Mouse (Mus musculus) left cerebral cortex, adult 9 months (tissue): ENCODE measurements at regions not wholly inside any gene's neighbourhood (a gene's known extent, or its start where the extent isn't known, plus 50 kb on each side); places are given as distances from the start of the nearest gene placed in this dataset.
A peak's percentile ranks its signal among the peaks of the same experiment; 100 is the strongest.

ENCODE experiments used
- DNase-seq, 2 experiments: peaks; one replicate each; pipeline ENCODE4 v3.0.0; 2022; ENCODE audit warnings: low spot score in 2 of 2

DNA sequence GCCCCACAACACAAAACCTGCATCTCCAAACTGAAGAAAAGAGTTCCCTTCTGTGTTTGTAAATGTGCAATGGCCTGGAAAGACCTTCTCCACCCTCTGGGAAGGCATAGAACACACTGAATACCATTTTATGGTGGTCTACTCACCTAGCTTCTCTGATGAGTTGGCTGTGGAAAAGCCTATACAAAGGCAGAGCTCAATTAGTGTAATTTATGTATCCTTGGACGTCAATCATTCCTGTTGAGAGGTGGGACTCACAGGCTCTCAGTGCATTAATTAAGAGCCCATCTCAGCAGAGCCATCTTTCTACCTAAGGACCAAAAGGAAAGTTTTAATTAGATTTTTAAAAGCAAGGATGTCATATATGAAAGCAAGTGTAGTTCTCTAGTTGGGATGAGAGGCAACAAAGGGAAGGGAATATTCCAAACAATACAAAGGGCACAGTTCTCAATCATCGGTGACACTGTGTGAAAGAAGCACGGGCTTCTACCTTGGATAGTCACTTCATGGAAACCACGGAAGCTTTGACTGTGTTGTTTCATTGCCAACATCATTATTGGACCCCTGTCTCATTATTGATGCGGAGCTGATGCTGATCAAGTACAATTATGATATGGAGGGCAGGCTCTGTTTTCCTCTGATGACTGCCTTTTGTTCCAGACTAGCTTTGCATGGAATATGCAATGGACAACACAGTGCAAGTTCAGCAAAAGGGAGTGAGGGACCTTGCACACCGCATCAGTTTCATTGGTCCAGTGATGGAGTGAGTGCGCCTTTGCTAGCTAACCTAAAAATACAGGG, 392.5 kb upstream of the Tenm3 start:
- DNase-seq: no peak

DNA sequence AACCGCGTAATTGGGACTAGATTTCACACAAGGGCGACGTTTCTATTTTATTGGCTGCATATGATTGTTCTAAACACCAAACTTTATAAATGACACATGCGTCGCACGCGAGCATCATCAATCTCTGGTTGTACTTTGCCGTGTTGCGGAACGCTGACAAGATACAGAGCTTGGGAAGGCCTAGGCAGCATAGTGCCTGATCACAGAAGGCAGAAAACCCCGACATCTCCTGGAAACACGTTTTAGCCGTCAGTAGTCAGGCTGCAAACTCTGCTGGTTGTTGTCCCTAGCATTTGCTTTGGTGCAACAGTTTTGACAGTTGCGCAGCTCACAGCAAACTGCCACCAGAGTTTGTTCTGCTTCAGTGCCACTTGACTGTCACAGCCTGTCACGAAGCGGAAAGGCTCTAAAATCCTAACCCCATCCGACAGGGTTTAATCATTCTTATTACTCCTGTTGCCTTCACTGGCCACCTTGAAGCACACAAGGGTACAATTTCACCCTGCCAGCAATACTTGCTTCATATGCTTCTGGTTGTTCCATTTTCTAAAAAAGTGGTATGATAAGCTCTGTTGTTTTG, 380.2 kb upstream of the Tenm3 start:
- no peak for DNase-seq

DNA sequence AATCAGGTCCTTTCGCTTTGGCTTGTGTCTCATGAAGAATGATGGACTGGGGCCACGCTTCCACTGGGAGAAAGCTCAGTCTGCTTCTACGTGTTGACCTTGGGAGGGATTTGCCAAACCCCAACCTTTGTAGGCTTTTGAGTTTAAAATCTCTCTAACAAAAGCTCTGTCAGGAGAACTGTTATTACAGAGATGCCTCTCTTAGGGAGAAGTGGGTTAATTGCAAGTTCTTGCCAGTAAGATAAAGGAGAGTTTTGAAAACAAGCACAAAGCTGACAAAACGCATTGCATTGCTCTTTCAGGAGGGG, 351.5 kb upstream of the Tenm3 start:
- DNase-seq: no peak

DNA sequence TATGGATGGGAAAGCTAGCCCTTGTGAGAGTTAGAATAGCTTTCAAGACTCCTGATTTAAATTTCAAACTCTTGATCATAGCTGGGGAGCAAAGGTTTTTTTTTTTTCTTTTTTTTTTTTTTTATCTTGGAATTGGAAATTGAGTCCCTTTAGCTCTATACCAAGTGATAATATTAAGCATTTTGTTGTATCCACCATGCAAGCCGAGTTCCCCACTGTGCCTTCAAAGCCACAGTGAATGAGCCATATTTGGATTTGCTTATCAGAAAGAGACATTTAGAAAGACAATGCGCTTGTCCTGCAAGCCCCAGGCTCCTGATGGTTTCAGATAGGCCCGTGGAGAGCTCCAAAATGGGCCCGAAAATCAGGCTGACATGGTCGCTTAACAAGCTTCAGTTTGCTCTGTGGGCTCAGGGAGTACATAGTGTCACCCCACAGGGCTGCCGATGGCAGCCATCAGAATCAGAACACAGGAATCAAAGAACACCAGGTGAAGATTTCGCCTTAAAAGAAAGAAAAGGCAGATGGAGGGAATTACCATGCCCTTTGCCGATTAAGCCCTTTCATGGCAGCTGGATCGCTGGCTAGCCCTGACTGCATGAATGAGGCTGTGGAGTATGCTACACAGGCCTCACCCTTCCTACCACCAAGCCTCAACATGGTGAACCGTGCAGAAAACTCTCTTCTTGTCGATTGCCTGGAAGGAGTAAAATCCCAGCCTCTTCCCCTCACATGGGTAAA, 351.0 kb upstream of the Tenm3 start:
- no peak for DNase-seq

DNA sequence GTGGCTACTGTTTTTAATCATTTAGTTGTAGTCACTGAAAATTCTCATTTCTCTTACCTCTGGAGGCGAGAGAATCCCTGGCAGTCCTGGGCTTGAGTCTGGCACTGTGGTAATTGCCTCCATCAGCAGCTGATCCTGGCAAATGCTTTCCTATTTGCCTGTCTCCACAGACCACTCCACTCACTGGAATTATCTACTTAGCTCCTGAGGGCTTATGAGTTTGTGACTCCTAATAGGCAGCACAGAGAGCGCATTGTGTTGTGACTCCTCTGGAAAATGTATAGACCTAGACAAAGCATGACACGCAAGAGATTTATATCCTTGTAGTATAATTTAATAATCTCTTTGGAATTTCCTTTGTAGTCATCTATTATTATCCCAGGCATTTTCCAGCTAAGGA, 343.1 kb upstream of the Tenm3 start:
- DNase-seq: no peak

DNA sequence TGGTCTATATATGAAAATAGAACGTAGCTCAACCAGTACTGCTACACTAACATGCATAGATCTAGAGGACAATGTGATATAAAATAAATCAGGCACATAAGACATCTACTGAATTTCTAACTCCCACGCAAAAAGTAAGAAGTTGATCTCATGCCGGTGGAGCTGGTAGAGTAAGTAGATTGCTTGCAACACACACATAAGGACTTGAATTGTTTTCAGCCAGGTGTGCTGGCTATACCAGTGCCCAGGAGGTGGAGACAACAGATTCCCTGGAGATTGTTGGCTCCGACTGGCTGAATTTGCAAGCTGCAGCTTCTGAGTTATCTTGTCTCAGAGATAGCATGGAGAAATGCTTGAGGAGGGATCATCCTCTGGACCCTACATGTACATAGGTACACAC, 331.6 kb upstream of the Tenm3 start:
- no peak for DNase-seq

DNA sequence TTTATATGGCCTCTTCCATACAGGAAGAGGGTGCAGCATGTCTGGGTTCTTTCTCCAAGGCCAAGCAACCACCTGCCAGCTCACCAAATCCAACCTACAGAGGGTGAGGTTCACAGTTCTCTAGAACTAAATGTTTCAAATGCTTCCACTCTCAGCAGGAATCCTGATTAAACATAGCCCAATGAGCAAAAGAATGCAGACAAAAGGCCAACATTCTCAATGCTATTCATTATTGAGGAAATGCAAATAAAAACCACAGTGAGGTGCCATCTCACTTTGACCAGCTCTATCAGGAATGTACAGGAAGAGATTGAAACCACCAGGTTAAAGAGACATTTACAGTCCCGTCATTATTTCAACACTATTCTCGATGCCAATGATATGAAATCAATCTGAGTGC, 331.2 kb upstream of the Tenm3 start:
- no peak for DNase-seq

DNA sequence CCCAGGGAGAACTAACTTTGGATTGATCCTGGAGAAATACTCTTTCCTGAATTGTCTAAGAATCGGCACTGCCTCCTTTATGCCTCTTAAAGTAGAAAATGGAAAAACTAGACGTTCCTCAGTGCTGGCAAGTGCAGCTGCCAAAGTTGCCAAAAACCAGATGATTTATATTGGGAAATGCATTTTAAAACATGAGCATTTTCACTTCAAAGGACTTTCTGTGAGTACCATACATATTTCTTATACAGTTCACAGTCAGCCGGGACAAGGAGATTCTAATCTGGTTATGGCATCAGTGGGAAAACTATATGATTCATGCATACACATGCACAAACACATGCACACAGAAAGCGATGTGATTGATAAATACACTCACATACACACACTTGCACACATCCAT, 315.6 kb upstream of the Tenm3 start:
- no peak for DNase-seq

DNA sequence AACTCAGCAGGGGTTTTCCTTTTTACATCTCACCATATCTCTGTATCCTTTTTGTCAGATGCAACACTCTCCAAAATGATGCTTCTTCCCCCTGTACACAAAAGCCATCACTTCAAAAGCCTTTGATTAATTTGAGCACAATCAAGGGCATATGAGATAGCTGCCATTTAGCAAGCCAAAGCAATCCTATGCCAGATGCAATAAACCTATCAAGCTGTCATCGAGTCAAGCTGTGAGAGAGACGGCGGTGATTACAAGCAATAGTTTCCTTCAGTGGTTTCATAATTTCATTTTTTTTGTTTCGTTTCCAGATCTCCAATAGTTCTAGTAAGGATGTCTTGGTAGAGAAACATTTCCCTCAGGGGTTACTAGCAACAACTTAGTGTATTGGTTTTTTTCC, 314.4 kb upstream of the Tenm3 start:
- no peak for DNase-seq

DNA sequence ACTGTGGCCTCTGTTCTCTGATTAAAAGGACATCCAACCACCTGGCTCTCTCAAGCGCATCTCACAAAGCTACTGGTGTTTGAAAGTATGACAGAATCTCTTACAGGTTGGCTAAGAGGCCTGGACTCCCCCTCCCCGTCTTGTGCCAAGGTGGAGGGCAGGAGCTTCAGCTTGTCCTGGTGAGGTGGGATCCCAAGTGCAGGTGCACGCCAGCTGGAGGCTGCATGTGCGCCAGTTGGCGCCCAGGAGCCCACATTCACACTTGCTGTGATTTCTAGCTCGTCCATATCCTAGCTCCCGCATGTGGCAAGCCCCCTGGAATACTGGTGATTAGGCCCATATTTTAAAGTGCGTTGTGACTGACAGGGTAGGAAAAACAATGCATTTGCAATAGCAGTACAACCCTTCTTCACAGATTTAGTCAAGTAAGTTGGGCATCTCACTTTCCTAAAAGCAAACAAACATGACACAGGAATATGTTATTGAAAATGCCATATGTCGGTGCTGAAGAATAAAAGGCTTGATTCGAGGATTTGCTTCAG, 292.8 kb upstream of the Tenm3 start:
- DNase-seq: no peak

DNA sequence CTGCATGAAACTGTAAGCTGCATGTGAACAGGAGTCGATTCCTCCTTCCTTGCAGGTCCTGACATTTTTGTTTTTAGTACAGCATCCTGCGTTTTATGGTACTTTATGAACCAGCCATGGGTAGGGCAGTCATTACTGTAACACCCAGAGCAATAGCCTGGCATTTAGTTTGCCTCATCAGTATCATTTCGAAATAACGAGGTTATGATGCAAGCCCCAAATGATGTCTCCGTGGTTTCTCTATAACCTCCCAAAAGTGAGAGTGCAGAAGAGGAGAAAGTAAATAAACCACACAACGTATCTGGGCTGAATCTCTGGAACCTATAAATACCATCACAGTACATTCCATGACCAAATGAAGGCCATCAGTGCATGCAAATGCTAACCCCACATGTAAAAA, 265.3 kb upstream of the Tenm3 start:
- DNase-seq: no peak

DNA sequence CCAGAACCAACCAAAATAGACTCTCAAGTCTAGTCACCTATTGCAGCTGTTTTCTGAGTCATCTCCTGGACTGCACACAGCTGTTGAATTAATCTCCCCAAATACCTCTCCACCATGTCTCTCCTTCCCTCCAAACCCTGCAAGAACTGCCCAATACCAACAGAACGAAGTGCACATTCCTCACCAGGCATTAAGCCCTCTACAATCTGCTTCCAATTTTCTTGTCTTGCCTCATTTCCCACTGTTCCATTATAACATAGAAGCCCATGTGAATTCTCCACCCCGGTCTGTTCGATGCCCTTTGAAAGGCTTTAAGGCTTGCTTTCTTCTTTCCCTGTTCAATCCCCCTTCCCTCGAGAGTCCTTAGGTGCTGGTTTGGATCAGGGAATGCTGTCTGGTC, 264.9 kb upstream of the Tenm3 start:
- no peak for DNase-seq

DNA sequence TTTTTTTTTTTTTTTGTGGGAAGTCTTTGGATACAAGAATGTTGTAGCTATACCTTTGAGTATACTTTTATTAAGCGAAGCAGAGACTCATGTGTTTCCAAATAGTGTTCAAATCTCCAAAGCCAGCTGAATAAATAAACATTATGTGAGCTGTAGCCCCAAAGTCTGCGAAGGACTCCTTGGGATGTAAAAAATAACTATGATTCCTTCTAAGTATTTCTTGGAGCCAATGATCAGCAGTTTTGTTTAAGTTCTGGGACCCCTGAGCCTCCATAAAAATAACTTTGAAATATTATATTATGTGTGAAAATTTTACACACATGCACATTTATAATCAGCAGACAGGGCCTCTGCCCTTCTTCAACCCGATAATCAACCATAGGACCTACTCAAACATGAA, 262.8 kb upstream of the Tenm3 start:
- no peak for DNase-seq

DNA sequence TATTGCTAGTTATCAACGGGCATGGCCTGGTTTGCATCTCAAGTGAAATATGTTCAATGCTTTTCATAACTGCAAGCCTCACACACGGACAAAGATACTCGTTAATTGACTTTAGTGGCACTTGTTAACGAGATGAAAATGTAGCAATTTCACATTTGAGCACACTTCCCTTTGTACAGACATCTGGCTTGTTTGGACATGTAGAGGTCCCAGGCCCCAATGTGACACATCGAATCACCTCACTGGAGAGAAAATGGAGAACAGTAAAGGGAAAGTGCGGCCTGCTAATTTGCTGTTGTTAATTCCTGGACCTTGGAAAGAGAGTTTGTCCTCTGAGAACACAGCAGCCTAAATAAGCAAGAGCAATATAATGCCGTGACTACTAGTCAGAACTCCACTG, 257.4 kb upstream of the Tenm3 start:
- DNase-seq: no peak

DNA sequence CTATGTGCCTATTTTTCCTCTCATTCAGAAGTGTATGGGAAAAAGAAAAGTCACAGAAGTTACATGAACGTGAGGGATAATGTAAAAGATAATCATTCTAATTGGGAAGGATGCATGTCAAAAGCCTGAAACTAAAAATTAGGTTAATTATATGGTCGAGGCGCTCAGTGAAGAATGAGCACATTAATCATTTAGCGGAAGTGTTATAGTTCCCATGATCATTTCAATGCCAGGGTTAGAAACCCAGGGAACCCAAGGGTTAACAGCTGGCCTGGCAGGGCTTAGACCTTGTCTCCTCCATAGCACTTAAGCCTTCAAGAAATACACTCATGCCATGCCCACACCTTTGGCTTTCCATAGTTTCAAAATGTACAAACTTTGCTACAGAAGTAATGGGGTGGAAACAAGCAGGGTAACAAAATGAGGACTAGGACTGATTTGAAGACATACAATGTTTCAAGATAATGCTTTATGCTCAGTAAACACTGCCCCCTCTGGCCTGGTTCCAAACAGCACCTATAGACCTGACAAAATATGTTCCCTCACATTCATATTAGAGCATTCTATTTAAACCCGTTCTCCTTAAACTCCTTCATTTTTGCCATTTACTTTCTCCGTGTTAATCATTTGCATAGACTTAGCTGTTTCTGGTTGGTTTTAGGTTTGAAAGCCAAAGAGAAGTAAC, 240.6 kb upstream of the Tenm3 start:
- DNase-seq: no peak

DNA sequence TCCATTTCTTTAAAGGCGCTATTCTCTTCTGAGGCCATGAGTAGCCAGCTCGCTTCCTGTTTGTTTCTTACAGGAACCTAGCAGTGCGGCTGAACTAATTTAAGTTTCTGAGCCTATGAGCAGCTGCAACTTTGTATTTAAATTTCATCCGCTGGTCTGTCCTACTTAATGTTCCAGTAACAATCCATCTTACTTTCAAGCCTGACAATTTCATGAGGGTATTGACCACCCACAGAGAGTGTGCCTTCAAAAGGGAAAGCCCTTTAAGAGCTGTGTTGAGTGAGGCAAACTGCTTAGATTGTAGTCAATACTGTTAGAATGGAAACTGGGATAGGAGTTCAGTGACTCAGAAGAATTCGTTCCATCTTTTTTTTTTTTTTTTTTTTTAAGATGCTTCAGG, 225.7 kb upstream of the Tenm3 start:
- DNase-seq: no peak

DNA sequence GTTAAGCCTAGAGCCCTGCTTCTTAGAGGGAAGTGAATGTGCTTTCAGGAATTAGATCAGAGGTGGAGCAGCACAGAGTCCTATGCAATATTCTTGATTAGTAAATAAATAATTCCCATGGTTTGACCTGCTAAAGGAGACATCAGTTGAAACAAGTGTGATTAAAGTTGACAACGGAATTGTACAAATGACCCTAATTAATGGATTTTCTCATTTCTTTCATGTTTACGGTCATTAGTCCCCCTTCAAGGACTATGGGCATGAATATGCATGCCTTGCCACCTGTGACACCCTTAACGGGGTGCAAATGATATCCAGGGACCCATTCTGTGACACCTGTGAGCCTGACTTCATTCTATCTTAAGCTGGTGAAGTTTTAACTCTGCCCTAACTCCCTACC, 219.5 kb upstream of the Tenm3 start:
- no peak for DNase-seq

DNA sequence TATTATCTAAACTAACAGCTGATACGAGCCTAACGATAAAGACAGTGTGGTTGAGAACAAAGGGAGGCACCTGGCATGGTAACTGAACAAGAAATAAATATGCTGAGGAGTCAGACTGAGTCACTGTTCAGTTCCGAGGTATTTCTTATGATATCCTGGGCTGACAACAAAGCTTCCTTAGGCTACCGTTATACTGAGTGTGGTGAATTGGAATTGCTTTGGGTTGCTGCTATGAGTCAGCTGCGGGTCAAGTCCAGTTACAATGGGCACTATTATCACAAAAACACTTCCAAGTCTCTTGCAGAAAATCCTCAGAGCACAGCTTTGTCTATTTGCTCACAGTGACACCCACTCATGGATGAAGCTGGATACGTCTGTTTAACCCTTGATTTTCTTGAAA, 199.5 kb upstream of the Tenm3 start:
- DNase-seq: no peak

DNA sequence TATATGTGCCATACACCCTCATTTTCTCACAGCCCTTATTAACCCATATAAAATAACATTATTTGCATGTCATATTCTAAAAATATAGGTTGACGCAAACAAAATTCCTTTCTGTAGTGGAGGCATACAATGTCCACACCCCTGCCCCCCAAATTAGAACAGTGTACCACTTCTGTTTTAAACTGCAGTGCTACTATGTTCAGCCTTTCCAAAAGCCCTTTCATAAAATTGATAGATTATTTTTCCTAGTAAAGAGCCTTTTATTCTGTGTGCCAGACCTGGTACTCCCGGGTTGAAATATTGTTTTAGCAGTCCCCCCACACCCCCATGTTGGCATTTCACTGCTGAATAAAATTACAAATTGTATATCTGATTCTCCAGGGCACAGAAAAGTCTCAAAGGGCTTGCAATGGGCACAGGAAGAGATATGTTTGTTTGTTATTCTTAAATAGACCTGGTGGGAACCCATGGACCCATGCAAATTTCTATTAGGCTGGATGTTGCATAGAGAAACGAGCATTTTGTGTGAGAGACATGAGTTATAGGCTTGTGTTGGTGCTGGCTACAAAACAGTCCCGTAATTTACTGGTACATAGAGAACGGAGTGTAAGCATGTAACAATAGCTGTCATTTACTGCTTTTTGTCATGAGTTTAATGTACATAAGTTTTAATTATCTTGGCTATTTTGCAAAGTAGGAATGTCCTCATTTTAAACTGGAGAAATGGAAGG, 192.4 kb upstream of the Tenm3 start:
- no peak for DNase-seq

DNA sequence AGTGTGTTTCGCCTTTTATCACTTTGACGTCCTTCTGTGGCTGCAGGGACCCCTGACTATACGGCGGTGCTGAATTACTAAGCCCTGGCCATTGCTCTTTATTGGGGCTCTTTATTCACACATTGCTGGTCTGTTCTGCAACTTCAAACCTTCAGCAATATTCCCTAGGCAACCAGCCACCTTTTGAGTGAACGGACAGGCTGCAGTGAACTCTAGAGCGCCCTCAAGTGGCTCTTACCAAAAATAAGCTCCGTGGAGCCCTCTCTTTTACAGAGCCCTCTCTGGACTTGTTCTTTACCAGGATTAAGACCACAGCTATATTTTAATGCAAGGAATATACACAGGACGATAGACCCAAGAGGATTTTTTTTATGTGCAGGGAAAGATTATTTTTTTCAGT, 191.8 kb upstream of the Tenm3 start:
- DNase-seq: peak in 1 of 2 experiments; percentile 32

DNA sequence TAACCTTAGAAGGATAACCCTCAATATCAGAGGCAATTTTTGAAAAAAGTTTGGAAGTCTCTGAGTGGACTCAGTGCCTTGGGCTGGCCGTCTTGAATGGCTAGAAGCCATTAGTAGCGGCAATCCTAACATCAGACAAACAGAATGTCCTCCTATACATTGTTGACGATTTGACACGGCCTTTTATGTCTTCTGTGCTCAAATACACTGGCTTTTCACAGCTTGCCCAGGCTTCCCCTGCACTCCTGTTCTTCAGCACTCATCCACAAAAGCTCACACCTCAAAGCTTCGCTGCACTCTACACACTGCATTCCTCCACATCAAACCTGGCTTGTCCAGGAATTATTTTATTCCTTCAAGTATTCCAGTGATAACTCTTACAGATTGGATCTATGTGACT, 186.5 kb upstream of the Tenm3 start:
- DNase-seq: no peak

DNA sequence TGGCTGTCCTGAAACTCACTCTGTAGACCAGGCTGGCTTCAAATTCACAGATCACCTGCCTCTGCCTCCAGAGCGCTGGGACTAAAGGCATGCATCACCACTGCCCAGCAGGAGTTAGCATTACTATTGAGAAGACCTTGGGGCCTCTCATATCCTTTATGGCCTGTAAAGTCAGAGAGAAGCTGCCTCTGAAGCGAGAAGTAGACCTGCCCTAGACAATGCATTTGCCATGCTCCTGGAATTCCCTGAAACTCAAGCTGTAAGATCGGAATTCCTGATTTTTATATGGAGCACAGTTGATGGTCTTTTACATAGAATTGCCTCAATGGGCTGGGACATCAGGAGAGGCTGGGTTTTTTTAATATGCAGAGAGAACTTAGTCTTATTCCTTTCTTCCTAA, 174.0 kb upstream of the Tenm3 start:
- DNase-seq: no peak
